8 mouse cellular contexts compared by ENCODE assay signal in the genomic region with DNA sequence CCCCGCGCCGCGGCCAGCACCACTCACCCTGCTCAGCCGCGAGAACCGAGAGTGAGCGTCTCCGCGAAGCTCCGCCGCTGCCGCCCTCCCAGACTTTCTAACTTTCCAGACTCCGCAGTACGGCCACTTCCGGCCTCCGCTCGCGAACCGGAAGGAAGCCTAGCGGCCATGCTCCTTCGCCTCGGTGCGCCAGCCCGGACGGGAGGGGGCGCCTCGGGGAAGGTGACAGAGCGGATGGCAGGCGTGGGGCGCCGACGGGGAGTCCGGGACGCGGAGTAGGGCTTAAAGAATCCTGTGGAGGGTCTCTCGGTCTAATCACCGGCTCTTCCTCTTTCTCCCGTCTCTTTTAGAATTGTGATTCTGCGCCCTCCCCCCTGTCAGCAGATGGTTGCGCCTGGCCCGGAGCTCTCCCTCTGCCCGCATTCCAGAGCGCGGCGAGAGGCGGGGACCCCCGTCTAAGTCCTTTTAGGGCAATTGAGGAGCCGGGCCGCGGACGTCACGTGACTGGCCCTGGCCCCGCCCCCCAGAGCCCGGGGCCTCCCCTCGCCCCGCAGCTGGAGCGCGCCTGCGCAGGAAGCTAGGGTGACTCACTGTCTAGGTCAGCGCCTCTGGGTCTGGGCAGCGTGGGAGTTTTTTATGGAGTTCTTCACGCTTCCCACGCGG. TPM values are rescaled to one million over a fixed set of nuclear protein-coding genes. Genes with fewer than 3 reads are reported as not detected.
DNase-seq lines count a peak whose midpoint lies in the region; ATAC-seq and TF ChIP-seq lines count a peak whose summit lies in the region.

A gene (plus strand): TSS at position 553 of the 663 bp plus-strand sequence.

- no peaks in the 10 kb centered on the region; the same call in 1 of the 2 replicates for H3K36me3 ChIP-seq in kidney, embryonic 14.5 days (ENCODE audit: control insufficient read depth, insufficient read depth, low read length)
- H3K36me3 ChIP-seq in limb, embryonic 15.5 days: no peaks in the 10 kb centered on the region

- peaks cover 28% of the 10 kb centered on the region for H3K4me1 ChIP-seq in bone marrow macrophage, adult 2 months (ENCODE audit: control insufficient read depth, insufficient read depth, low read length)
- H3K4me1 ChIP-seq in embryonic fibroblast, embryonic 13.5 days (ENCODE audit: control insufficient read depth, insufficient read depth, low read length): peaks cover 11% of the 10 kb centered on the region
- H3K4me1 ChIP-seq in kidney, embryonic 14.5 days (ENCODE audit: control insufficient read depth, insufficient read depth, low read length): peaks cover 29% of the 10 kb centered on the region
- peaks cover 31% of the 10 kb centered on the region for H3K4me1 ChIP-seq in limb, embryonic 15.5 days

- H3K27ac ChIP-seq in bone marrow macrophage, adult 2 months (ENCODE audit: insufficient read depth, low read depth, low read length): peak within 1 kb of the TSS; percentile 95
- peak within 1 kb of the TSS; percentile 100 for H3K27ac ChIP-seq in embryonic fibroblast, embryonic 13.5 days (ENCODE audit: insufficient read depth, low read length)
- peak within 1 kb of the TSS; percentile 100 for H3K27ac ChIP-seq in kidney, embryonic 14.5 days (ENCODE audit: low read depth, low read length)
- H3K27ac ChIP-seq in limb, embryonic 15.5 days: peak within 1 kb of the TSS; percentile 100

- ATAC-seq in kidney, embryonic 14.5 days (ENCODE audit: low FRiP score, low TSS enrichment): peak; percentile 98
- peak; percentile 93 for ATAC-seq in limb, embryonic 15.5 days (ENCODE audit: insufficient number of reproducible peaks, low FRiP score, low TSS enrichment, low read depth)

- no peaks in the 10 kb centered on the region for H3K9me3 ChIP-seq in kidney, embryonic 14.5 days (ENCODE audit: control insufficient read depth, low read length)
- H3K9me3 ChIP-seq in limb, embryonic 15.5 days: no peaks in the 10 kb centered on the region

- no peaks in the 10 kb centered on the region for H3K27me3 ChIP-seq in kidney, embryonic 14.5 days (ENCODE audit: control insufficient read depth, insufficient read depth, low read length)
- H3K27me3 ChIP-seq in limb, embryonic 15.5 days: no peaks in the 10 kb centered on the region

- DNase-seq in A20 (ENCODE audit: low read depth, low spot score): peak; percentile 98
- peak; percentile 99 for DNase-seq in heart, adult 9 months (ENCODE audit: low spot score in 2 of 2)
- DNase-seq in monocyte, adult 2 months (ENCODE audit: low read depth in 1 of 2, low spot score in 2 of 2): peak; percentile 96 to 99
- peak; percentile 98 to 99 for DNase-seq in spleen, postnatal 36 days (ENCODE audit: low spot score in 2 of 2)

- peak; percentile 58; the same call in 1 of the 2 replicates for TF ChIP-seq POLR2A in bone marrow macrophage, adult 2 months (IDR thresholded peaks at IDR 0.05; ENCODE audit: borderline replicate concordance, low read depth, low read length)
- TF ChIP-seq POLR2A in embryonic fibroblast, embryonic 13.5 days (IDR thresholded peaks at IDR 0.05; ENCODE audit: low read depth, low read length): peak; percentile 92

- no peak for TF ChIP-seq CTCF in bone marrow macrophage, adult 2 months (IDR thresholded peaks at IDR 0.05; ENCODE audit: low read depth, low read length)
- no peak for TF ChIP-seq CTCF in embryonic fibroblast, embryonic 13.5 days (IDR thresholded peaks at IDR 0.05; ENCODE audit: borderline replicate concordance, insufficient read depth, low read length)

- peak within 1 kb of the TSS; percentile 67 for H3K4me3 ChIP-seq in bone marrow macrophage, adult 2 months (ENCODE audit: insufficient read depth, low read length)
- peak within 1 kb of the TSS; percentile 92 for H3K4me3 ChIP-seq in embryonic fibroblast, embryonic 13.5 days (ENCODE audit: insufficient read depth, low read length)
- peak within 1 kb of the TSS; percentile 72 for H3K4me3 ChIP-seq in kidney, embryonic 14.5 days (ENCODE audit: low read length)
- H3K4me3 ChIP-seq in limb, embryonic 15.5 days: peak within 1 kb of the TSS; percentile 91

- H3K9ac ChIP-seq in kidney, embryonic 14.5 days (ENCODE audit: low read depth, low read length): peak within 1 kb of the TSS; percentile 98
- peak within 1 kb of the TSS; percentile 98 for H3K9ac ChIP-seq in limb, embryonic 15.5 days

- WGBS in kidney, embryonic 14.5 days: under 1% methylated on average over 62 of the region's 65 CpGs
- under 1% methylated on average over 64 of the region's 65 CpGs for WGBS in limb, embryonic 15.5 days

- H3K4me2 ChIP-seq in kidney, embryonic 14.5 days (replicated peaks; ENCODE audit: low read depth, low read length): peak within 1 kb of the TSS; percentile 60
- peak within 1 kb of the TSS; percentile 56 for H3K4me2 ChIP-seq in limb, embryonic 15.5 days

RNA-seq across cellular contexts. Expression of the gene that starts here (rescaled TPM):
- 1.8 and 4.0 TPM in 2 replicates for polyA plus RNA-seq in bone marrow macrophage, adult 2 months (2012; ENCODE audit: insufficient read depth, insufficient read length, missing spikeins)
- polyA plus RNA-seq in embryonic fibroblast, embryonic 13.5 days (2011; ENCODE audit: insufficient read length, low read depth, missing spikeins): 8.7 and 20.3 TPM in 2 replicates
- polyA plus RNA-seq in kidney, embryonic 14.5 days (2014; fragmentation: Nextera tagmentation; extraction: Ambion mirVana): 3.0 and 3.6 TPM in 2 replicates
- 18.3 and 36.2 TPM in 2 replicates for polyA plus RNA-seq in limb, embryonic 15.5 days (2015; fragmentation: Nextera tagmentation; extraction: Ambion mirVana)

Comparison
In these comparisons a context has a peak if more than half of its experiments do, and no peak if none do; other contexts are left out.
1. Peak in every context shown above with its lines: DNase-seq, ATAC-seq, H3K4me3 ChIP-seq and H3K27ac ChIP-seq.